Mouse (Mus musculus): ENCODE measurements around the gene Nup210.
"Not testable (repeated sequence)": the region's sequence is repeated elsewhere in the genome, so short reads cannot be mapped to it uniquely, and the experiment has no call there.

Nup210 gene

DNA sequence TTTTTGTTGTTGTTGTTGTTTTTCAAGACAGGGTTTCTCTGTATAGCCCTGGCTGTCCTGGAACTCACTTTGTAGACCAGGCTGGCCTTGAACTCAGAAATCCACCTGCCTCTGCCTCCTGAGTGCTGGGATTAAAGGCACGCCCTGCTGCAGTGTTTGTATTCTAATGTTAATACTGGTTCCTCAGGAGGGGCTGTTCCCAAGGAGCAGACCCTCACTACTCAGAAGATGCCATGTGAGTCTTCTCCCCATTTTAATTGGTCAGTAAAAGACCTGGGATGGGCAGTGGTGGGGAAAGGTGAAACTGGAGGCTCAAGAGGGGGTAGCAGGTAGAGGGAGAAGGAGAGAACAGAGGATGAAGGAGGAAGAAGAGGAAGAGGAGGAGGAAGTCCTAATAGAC, 13.2 kb downstream of the Nup210 start:
- not testable (repeated sequence) for DNase-seq

DNA sequence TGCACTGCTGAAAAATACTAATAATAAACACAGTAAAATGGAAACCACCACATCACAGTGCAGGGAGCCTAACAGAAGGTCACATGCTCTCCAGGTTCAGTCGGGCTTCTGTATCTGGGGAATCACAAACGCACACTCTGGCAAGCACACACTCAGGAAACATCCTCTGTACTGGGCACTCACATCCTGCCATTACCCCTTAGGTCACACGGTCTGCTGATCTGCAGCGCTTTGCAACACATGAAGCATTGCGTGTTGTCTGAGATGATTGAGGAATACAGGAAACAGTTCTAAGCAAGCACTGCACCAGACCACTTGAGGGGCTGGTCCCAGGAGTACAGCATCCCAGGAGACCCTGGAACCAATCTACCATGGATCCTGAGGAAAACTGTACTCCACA, 16.0 kb downstream of the Nup210 start:
- no peak for DNase-seq

GRCm38 (mm10) chr6:91097879-91098278, 18.8 kb downstream of the Nup210 start:
- DNase-seq, result no peak

DNA sequence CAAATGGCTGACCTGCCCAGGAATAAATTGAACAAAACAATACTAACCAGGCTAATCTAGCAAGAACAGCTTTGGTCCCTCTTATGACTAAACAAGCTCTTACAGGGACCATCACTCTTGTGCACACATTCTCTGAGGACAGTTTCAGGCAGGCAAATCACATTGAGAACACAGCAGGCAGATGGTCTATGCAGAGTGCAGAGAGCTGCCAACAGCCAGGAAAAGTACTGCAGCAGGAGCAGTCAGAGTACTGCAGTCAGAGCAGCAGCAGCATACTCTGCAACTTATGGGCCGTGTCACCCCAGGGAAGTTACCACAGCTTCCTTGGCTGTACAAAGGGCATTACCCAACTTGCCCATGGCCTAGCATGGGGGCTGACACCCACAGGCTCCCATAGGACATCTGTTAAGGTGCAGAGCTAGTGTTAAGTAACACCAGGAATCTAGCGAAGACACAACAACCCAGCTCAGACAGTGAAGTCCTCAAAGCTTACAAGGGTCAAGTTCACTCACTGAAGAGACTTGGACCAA, 21.5 kb downstream of the Nup210 start:
- no peak for DNase-seq

GRCm38 (mm10) chr6:91092216-91092899, 24.3 kb downstream of the Nup210 start:
- DNase-seq, result no peak

- peak in 1 of 2 experiments; percentile 51 for DNase-seq
Observed at GRCm38 (mm10) chr6:91085114-91085892, 31.3 kb downstream of the Nup210 start.

DNA sequence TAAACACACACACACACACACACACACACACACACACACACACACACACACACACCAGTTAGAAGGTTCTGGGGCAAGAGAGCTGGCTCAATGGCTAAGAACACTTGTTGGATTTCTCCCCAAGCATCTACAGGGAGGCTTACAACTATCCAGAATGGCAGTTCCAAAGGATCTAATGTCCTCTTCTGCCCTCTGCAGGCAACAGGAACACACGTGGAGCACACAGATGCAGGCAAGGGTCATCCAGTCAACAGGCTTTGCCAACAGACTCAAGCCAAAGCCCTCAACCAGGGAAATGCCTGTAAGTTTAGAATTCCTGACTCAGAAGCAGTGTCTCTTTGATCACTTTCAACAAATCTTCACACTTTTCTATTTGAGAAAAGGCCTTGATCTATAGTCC, 36.6 kb downstream of the Nup210 start:
- DNase-seq, result no peak

DNA sequence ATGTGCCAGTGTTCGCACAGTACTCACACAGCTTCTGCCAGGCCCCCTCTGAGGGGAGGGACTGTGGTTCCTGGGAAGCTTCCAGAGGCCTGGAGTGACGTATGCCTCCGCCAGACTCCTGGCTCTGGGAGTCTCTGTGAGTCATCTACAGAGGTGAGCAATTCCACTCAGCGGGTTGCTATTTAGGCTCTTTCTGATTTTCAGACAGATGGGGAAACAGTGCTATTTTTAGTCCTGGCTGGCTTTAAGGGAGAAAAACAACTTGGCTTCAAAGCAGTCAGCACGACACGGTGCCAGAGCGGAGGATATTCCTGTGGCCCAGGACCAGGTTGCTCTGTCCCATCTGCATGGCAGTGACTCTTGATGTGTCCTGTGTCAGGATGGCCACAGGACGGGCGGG, 40.4 kb downstream of the Nup210 start:
- peak in 1 of 2 experiments; percentile 44 for DNase-seq

DNA sequence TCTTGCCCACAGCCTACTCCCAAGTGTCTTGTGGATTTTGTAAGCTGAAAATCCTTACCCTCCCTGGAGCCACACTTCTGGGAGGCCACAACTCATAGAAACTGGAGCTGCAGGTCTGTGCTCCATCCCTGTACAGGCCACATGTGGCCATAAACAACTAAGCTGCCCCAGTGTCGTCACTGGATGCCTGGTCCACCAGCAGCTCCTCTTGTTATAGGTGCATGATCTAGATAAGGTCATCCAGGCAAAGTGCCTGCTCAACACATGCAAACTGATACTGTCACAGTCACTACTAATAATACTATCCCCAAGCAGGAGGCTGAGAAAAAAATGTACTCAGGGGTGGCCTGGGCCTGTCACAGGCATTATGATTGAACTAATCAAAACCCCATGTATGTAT, 48.1 kb downstream of the Nup210 start:
- no peak for DNase-seq

- no peak for DNase-seq
Observed at GRCm38 (mm10) chr6:91067048-91067447, 49.6 kb downstream of the Nup210 start.

DNA sequence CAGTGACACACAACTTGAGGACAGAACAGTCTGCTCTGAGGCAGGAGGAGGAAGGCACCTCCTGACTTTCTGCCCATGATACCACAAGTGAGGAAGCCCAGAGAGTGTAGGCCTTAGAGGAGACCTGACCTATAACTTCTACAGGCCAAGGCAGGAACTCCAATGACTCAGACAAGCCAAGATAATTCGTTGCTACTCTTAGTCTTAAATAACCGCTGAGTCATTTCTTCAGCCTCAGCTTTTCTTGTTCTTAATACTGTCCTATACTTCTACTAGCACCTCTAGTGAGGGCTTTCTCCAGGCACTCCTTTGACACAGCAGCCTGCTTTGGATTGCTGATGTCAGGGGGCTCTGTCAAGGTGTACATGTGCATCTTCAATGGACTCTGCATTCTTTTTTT, 55.3 kb downstream of the Nup210 start:
- no peak for DNase-seq

DNA sequence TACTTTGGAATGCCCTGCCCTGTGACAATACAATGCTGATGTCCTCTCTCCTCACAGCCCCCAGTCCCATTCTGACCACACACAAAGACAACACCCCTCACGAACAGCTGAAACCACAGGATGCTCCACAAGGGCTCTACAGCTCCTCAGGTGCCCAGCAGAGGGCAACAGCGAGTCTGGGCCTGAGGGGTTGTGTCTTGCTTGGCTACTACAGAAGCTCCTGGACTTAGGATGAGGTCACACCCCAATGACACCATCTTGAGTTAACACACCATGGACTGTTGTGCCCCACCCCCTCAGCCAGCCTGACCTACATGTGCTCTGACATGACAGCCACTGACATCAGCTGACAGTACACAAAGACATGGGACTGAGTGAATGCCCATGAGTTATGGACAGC, 56.9 kb downstream of the Nup210 start:
- DNase-seq, result peak; percentile 53 to 59

DNA sequence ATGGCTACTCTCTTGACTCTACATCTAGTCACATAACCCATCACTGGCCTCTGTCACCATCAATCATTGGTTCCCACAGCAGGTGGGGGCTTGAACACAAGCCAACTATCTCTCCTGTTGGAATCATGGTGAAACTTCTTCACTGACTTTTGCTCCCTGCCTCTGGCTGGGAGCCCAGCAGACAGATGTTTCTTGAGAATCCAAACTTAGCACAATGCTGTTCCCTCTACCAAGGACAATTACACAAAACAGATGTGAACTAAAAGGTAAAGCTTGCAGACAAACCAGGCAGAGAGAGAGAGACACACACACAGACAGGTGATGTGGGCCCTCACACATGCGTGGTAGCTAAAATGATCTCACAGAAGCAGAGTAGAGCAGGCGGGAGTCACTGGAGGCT, 58.6 kb downstream of the Nup210 start:
- DNase-seq, result peak; percentile 39 to 49

DNA sequence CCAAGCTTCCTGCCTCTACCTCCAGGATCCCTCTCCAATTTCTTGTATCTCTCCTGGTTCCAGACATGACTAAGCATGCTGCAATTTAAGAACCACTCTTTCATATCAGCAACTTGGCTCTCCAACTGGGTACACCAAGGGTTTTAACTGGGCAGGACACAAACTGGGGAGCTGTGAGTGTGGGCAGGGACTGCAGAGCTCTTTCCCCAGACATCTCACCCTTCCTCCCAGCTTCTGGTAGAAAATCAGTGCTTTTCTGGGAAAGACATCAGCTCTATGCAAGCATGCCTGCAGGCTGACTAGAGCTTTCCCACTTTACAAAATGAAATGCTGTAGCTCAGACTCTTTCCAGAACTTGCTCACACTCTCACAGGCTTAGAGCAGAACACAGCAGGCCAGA, 60.3 kb downstream of the Nup210 start:
- DNase-seq, result no peak

GRCm38 (mm10) chr6:91052572-91052971, 64.1 kb downstream of the Nup210 start:
- DNase-seq, result no peak

DNA sequence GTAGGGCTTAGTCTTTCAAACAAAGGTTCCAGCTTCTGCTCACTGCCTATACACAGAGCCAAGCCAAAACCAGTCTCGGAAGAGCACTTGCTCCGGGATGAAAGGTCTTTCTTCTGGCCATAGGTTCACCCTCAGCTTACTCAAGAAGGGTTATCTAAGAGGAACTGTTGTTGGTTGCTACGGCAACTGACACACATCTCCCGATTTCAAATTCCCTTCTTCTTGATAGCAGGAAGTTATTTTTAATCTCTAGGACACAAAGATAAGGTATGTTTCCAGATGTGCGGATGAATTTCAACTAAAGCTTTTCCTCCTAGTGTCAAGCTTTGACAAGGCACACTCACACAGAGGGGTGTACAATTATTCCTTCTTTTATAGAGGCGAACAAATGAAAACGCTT, 68.6 kb downstream of the Nup210 start:
- no peak for DNase-seq

DNA sequence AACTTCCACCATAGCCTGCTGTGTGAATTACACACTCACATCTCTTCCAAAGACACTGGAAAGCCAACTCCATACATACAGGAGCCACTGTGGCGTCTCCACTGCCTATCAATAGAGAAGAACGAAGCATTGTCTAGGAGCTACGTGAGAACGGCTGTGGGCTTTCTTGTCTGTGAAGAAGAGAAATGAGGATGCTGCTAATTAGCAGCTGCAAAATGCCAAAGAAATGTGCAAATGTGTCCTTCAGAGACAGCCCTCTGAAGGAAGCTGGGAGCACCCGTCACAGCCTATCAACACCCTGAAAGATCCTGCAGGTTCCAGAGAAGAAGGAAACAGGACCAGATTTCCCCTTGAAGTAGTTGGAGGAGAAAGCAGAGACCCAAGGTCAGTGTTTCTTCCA, 69.2 kb downstream of the Nup210 start:
- DNase-seq, result no peak

DNA sequence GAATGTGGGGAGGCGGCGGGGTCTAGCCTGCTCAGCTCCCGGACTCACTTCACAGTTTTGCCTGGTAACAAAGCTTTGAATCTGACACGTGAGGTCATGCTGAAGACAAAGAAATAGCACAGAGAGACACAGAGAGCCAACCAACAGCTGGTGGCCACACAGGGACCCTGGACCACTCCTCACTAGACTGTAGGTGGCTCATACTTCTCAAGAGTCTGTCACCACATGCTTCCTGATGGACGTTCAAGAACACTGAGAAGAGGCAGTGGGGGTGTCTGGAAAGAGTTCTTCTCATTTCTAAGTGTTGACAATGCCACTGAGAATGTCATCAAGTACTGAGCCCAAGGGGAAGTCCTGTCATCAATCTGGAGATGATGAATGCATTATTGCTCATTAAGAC, 70.4 kb downstream of the Nup210 start:
- DNase-seq, result no peak

GRCm38 (mm10) chr6:91044628-91045331, 71.8 kb downstream of the Nup210 start:
- no peak for DNase-seq

DNA sequence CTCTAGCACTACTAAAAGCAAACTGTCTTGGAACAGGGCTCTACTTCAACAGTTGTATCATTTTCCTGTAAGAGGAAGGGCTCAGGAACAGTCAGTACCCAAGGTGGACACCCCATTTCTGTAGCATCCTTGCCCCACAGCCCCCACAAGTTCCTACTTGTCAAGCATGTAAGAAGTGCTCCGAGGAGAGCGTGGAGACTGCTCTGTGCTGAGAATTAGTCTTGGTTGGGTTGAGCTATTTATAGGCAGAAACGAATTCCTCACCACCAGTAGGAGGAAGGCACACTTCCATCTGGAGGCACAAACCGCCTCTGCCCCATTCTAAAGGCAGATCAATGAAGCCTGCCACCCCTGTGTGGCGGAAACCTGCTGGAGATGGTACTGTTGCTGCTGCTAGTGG, 75.3 kb downstream of the Nup210 start:
- DNase-seq, result no peak

GRCm38 (mm10) chr6:91028256-91028655, 88.4 kb downstream of the Nup210 start:
- DNase-seq, result no peak

DNA sequence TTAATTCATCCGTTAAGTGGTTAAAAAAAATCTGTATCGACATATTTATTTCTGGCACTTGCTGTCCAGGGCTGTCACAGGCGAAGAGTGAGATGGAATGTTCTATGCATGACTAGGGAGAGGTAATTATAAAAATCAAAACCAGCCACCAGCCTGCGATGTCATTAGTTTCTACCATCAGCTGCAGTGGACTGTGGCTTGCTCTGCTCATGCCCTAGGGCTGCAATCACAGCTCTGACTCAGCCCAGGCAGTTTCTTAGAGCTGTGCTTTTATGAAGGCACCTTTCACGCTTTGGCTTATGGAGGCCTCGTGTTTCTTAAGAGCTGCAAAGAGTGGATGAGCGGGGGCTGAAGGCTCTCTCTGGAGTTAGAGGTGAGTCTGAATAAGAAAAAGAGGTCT, 95.8 kb downstream of the Nup210 start:
- peak; percentile 4 to 58 for DNase-seq

GRCm38 (mm10) chr6:91016600-91017230, 99.9 kb downstream of the Nup210 start:
- DNase-seq, result no peak
